ENCODE assay signal across 25 mouse cellular contexts in the genomic region with DNA sequence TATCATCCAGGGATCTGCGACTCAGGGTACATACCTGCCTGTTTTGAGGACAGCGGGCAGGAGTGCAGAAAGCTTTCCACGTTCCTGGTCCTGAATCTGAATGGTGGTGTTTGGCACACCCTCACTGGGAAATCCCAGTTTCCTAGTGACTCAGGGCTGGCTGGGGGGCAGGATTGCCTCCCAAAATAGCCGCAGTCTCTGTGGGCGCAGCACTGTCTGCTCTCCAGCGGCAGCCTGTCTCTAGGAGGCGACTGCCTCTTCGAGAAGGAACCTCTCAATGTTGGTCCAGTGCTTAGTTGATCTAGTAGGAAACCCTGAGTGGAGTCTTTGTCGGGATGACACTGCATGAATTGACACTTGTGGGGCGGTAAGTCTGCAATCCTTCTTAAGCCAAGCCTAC.
DNase-seq lines count a peak whose midpoint lies in the region; ATAC-seq and TF ChIP-seq lines count a peak whose summit lies in the region.
"Had no signal": no experiment of that assay in that cellular context is flagged by ENCODE, and none has a peak within 500 bp of the region (broad histone marks: within the 10 kb centered on the region; RNA-seq: fewer than 3 reads in every experiment).

No protein-coding gene starts in this region.

- peak; percentile 80 for DNase-seq in heart, adult 11 months
- no peak for DNase-seq in heart, postnatal 25 days (ENCODE audit: low spot score)
- DNase-seq in left cerebral cortex, adult 2 months (ENCODE audit: extremely low spot score in 1 of 2, low spot score in 2 of 2), result peak; percentile 56 to 72
- DNase-seq in left cerebral cortex, postnatal 4 days, result no peak
- peak; percentile 51 to 84 for DNase-seq in frontal cortex, adult 2 months (ENCODE audit: extremely low spot score in 1 of 2, low spot score in 1 of 2)
- DNase-seq in right cerebral cortex, postnatal 25 days, result peak; percentile 64
- DNase-seq in retina, postnatal 1 day, result no peak
- DNase-seq: adrenal gland, postnatal 14 days; cerebellum, adult 18-20 months; kidney, postnatal 4 days; layer of hippocampus, adult 9-11 months; lung, adult 2 months; lung, postnatal 36 days; thymus, adult 2 months had no signal

- H3K27ac ChIP-seq in left cerebral cortex, adult 2 months, result no peak overlapping the region; the same call in 1 of the 2 replicates
- H3K27ac ChIP-seq: embryonic facial prominence, embryonic 12.5 days; forebrain, embryonic 13.5 days; heart, embryonic 13.5 days; hindbrain, embryonic 13.5 days; liver, embryonic 12.5 days; midbrain, embryonic 15.5 days; neural tube, embryonic 15.5 days; stomach, embryonic 15.5 days had no signal

- H3K4me3 ChIP-seq in left cerebral cortex, adult 2 months, result no peak overlapping the region
- H3K4me3 ChIP-seq: embryonic facial prominence, embryonic 12.5 days; erythroblast, embryonic 14.5 days; forebrain, embryonic 13.5 days; heart, embryonic 13.5 days; hindbrain, embryonic 13.5 days; liver, embryonic 12.5 days; midbrain, embryonic 15.5 days; neural tube, embryonic 15.5 days; stomach, embryonic 15.5 days had no signal

- intact Hi-C loops in heart, postnatal 25 days (cut with DNase I), result no loop called here
- intact Hi-C loops in left cerebral cortex, adult 2 months (cut with DNase I), result loop anchor here (1.0 to 2.0 kb wide), 2 partner anchors 13 to 16 kb away; no protein-coding TSS in a partner anchor
- intact Hi-C loops in left cerebral cortex, postnatal 4 days (cut with DNase I), result no loop called here

- no peak for ATAC-seq in granulocyte monocyte progenitor cell, adult 5-6 weeks (replicated peaks; ENCODE audit: poor library complexity, severe bottlenecking)
- ATAC-seq: forebrain, embryonic 13.5 days; inflammation-experienced regulatory T-cells, adult 6 months; liver, embryonic 12.5 days; midbrain, embryonic 15.5 days had no signal

- TF ChIP-seq CTCF in left cerebral cortex, adult 2 months (IDR thresholded peaks at IDR 0.05), result no peak; the same call in 1 of the 2 replicates

Comparison
In these comparisons a context has a peak if more than half of its experiments do, and no peak if none do; other contexts are left out.
1. DNase-seq: peak in heart, adult 11 months (single experiment), left cerebral cortex, adult 2 months (2 of 2), frontal cortex, adult 2 months (2 of 2) and right cerebral cortex, postnatal 25 days (single experiment); none in heart, postnatal 25 days (single experiment), left cerebral cortex, postnatal 4 days (single experiment) and retina, postnatal 1 day (single experiment).